Mouse (Mus musculus): ENCODE measurements at regions not wholly inside any gene's neighbourhood (a gene's known extent, or its start where the extent isn't known, plus 50 kb on each side); places are given as distances from the start of the nearest gene placed in this dataset.

- no peak for TF ChIP-seq MYB (IDR thresholded peaks at IDR 0.05; ENCODE audit: low read depth, low read length)
- no peak for TF ChIP-seq ETS1 (IDR thresholded peaks at IDR 0.05; ENCODE audit: low read depth, low read length)
- no peak for TF ChIP-seq POLR2AphosphoS5 (IDR thresholded peaks at IDR 0.05; ENCODE audit: borderline replicate concordance, low read depth, low read length)
- TF ChIP-seq SIN3A (IDR thresholded peaks at IDR 0.05; ENCODE audit: low read length), result no peak
- TF ChIP-seq RCOR1 (IDR thresholded peaks at IDR 0.05; ENCODE audit: low read depth, low read length), result no peak
- TF ChIP-seq NELFE (IDR thresholded peaks at IDR 0.05; ENCODE audit: low read depth, low read length), result no peak
- TF ChIP-seq CHD1 (IDR thresholded peaks at IDR 0.05; ENCODE audit: low read depth, low read length), result no peak
- Histone ChIP-seq H3K36me3 (ENCODE audit: control insufficient read depth in 1 of 2, insufficient read depth in 2 of 2, low read length in 2 of 2) (no peaks in the 10 kb centered on the region), H3K27ac (ENCODE audit: control insufficient read depth, low read depth, low read length) (no peak overlapping the region), H3K9ac (ENCODE audit: control insufficient read depth, low read depth, low read length, poor library complexity, severe bottlenecking) (no peak overlapping the region), H3K9me3 (replicated peaks; ENCODE audit: insufficient read depth, low read length) (no peaks in the 10 kb centered on the region), H3K4me1 (ENCODE audit: control insufficient read depth in 1 of 2, insufficient read depth in 2 of 2, low read length in 2 of 2) (no peaks in the 10 kb centered on the region), H3K4me3 (ENCODE audit: control insufficient read depth in 1 of 2, insufficient read depth in 1 of 2, low read depth in 2 of 2, low read length in 2 of 2) (no peak overlapping the region), H3K27me3 (ENCODE audit: control insufficient read depth in 1 of 2, insufficient read depth in 2 of 2, low read length in 2 of 2) (no peaks in the 10 kb centered on the region), H3K79me2 (ENCODE audit: control insufficient read depth, insufficient read depth, low read length, poor library complexity) (no peaks in the 10 kb centered on the region)
- no peak for DNase-seq (ENCODE audit: low read depth, low spot score)
These were observed 252.5 kb downstream of the Tpm3-rs7 start for GRCm38 (mm10) chr14:113566885-113567284.

GRCm38 (mm10) chr14:113590811-113591210 lies 276.4 kb downstream of the Tpm3-rs7 start:
- TF ChIP-seq MAZ (IDR thresholded peaks at IDR 0.05; ENCODE audit: low read depth, low read length) (no peak), MXI1 (IDR thresholded peaks at IDR 0.05; ENCODE audit: low read depth, low read length) (no peak), MAFK (IDR thresholded peaks at IDR 0.05; ENCODE audit: borderline replicate concordance, low read depth, low read length) (no peak), HCFC1 (IDR thresholded peaks at IDR 0.05; ENCODE audit: low read depth, low read length) (no peak), USF1 (IDR thresholded peaks at IDR 0.05; ENCODE audit: low read depth, low read length) (no peak), POLR2A (IDR thresholded peaks at IDR 0.05; ENCODE audit: control insufficient read depth in 1 of 2, insufficient read depth in 1 of 2, low read depth in 1 of 2, low read length in 2 of 2, poor library complexity in 1 of 2) (no peak), UBTF (IDR thresholded peaks at IDR 0.05; ENCODE audit: borderline replicate concordance, insufficient read depth, low read depth, low read length) (no peak), MYB (IDR thresholded peaks at IDR 0.05; ENCODE audit: low read depth, low read length) (no peak), RAD21 (IDR thresholded peaks at IDR 0.05; ENCODE audit: low read depth, low read length) (no peak), SMC3 (IDR thresholded peaks at IDR 0.05; ENCODE audit: low read depth, low read length) (no peak), SIN3A (IDR thresholded peaks at IDR 0.05; ENCODE audit: low read length) (no peak), ZNF384 (IDR thresholded peaks at IDR 0.05; ENCODE audit: low read depth, low read length) (no peak), TAL1 (IDR thresholded peaks at IDR 0.05; ENCODE audit: low read length) (no peak), POLR2AphosphoS5 (IDR thresholded peaks at IDR 0.05; ENCODE audit: borderline replicate concordance, low read depth, low read length) (no peak), MAX (IDR thresholded peaks at IDR 0.05; ENCODE audit: low read length) (no peak), CTCF (IDR thresholded peaks at IDR 0.05 in 2 of 3, conservative IDR thresholded peaks at IDR 0.05 in 1 of 3; ENCODE audit: control insufficient read depth in 1 of 3, insufficient read depth in 1 of 3, low read depth in 2 of 3, low read length in 3 of 3, poor library complexity in 1 of 3, severe bottlenecking in 1 of 3) (no peak), NRF1 (IDR thresholded peaks at IDR 0.05; ENCODE audit: insufficient read depth, low read depth, low read length, poor library complexity, severe bottlenecking) (no peak), GATA1 (IDR thresholded peaks at IDR 0.05; ENCODE audit: low read depth, low read length) (no peak)
- no peak for DNase-seq (ENCODE audit: low read depth, low spot score)

More at GRCm38 (mm10) chr14:113590811-113591210, 276.4 kb downstream of the Tpm3-rs7 start:
- H3K9ac ChIP-seq (ENCODE audit: control insufficient read depth, low read depth, low read length, poor library complexity, severe bottlenecking), result no peak overlapping the region
- no peaks in the 10 kb centered on the region for H3K4me1 ChIP-seq (ENCODE audit: control insufficient read depth in 1 of 2, insufficient read depth in 2 of 2, low read length in 2 of 2)
- no peaks in the 10 kb centered on the region for H3K79me2 ChIP-seq (ENCODE audit: control insufficient read depth, insufficient read depth, low read length, poor library complexity)
- no peaks in the 10 kb centered on the region for H3K27me3 ChIP-seq (ENCODE audit: control insufficient read depth in 1 of 2, insufficient read depth in 2 of 2, low read length in 2 of 2)
- H3K9me3 ChIP-seq (replicated peaks; ENCODE audit: insufficient read depth, low read length), result no peaks in the 10 kb centered on the region
- H3K36me3 ChIP-seq (ENCODE audit: control insufficient read depth in 1 of 2, insufficient read depth in 2 of 2, low read length in 2 of 2), result no peaks in the 10 kb centered on the region
- H3K4me3 ChIP-seq (ENCODE audit: control insufficient read depth in 1 of 2, insufficient read depth in 1 of 2, low read depth in 2 of 2, low read length in 2 of 2), result no peak overlapping the region
- no peak overlapping the region for H3K27ac ChIP-seq (ENCODE audit: control insufficient read depth, low read depth, low read length)
